Mouse (Mus musculus): ENCODE measurements around the gene Cend1. TPM values are rescaled to one million over a fixed set of nuclear protein-coding genes. Genes with fewer than 3 reads are reported as not detected.

Gene Cend1
- polyA plus RNA-seq, 1 experiment from 2014 or later, result not detected

GRCm38 (mm10) chr7:141433517-141434400, 4.5 kb upstream of the Cend1 start:
- Histone ChIP-seq H3K27ac (ENCODE audit: low read depth) (no peak overlapping the region), H3K4me2 (ENCODE audit: low read depth, low read length) (peak overlapping the region; percentile 93), H3K36me3 (replicated peaks; ENCODE audit: insufficient read depth, low read length) (peaks cover 31% of the 10 kb centered on the region), H3K9ac (replicated peaks) (peak overlapping the region; percentile 62), H3K27me3 (ENCODE audit: insufficient read depth, low read length) (no peaks in the 10 kb centered on the region), H3K4me1 (ENCODE audit: insufficient read depth) (peaks cover 39% of the 10 kb centered on the region), H3K9me3 (ENCODE audit: low read length) (no peaks in the 10 kb centered on the region), H3K4me3 (ENCODE audit: low read depth, low read length) (peak overlapping the region; percentile 57)
- no peak for ATAC-seq
- TF ChIP-seq EP300 (IDR thresholded peaks at IDR 0.05; ENCODE audit: low read depth), result no peak
- TF ChIP-seq CTCF (IDR thresholded peaks at IDR 0.05; ENCODE audit: low read depth), result no peak
- WGBS (ENCODE audit: insufficient replicate concordance), result 80% methylated on average over 15 of the region's 15 CpGs
- peak; percentile 22 for DNase-seq

GRCm38 (mm10) chr7:141432741-141433516, 3.6 kb upstream of the Cend1 start:
- ATAC-seq, result no peak
- WGBS (ENCODE audit: insufficient replicate concordance), result 74% methylated on average over 6 of the region's 6 CpGs
- no peak overlapping the region for H3K27ac ChIP-seq (ENCODE audit: low read depth)
- no peaks in the 10 kb centered on the region for H3K27me3 ChIP-seq (ENCODE audit: insufficient read depth, low read length)
- DNase-seq, result peak; percentile 18
- peaks cover 25% of the 10 kb centered on the region for H3K36me3 ChIP-seq (replicated peaks; ENCODE audit: insufficient read depth, low read length)
- H3K9ac ChIP-seq (replicated peaks), result peak overlapping the region; percentile 7; the same call in 1 of the 2 replicates
- H3K4me1 ChIP-seq (ENCODE audit: insufficient read depth), result peaks cover 39% of the 10 kb centered on the region
- no peaks in the 10 kb centered on the region for H3K9me3 ChIP-seq (ENCODE audit: low read length)
- no peak overlapping the region for H3K4me3 ChIP-seq (ENCODE audit: low read depth, low read length)
- H3K4me2 ChIP-seq (ENCODE audit: low read depth, low read length), result peak overlapping the region; percentile 93; the same call in 1 of the 2 replicates
- TF ChIP-seq EP300 (IDR thresholded peaks at IDR 0.05; ENCODE audit: low read depth), result no peak
- TF ChIP-seq CTCF (IDR thresholded peaks at IDR 0.05; ENCODE audit: low read depth), result no peak

- TF ChIP-seq CTCF (IDR thresholded peaks at IDR 0.05; ENCODE audit: low read depth) (no peak), EP300 (IDR thresholded peaks at IDR 0.05; ENCODE audit: low read depth) (no peak)
- Histone ChIP-seq H3K4me3 (ENCODE audit: low read depth, low read length) (no peak overlapping the region), H3K27me3 (ENCODE audit: insufficient read depth, low read length) (no peaks in the 10 kb centered on the region), H3K36me3 (replicated peaks; ENCODE audit: insufficient read depth, low read length) (peaks cover 25% of the 10 kb centered on the region), H3K9me3 (ENCODE audit: low read length) (no peaks in the 10 kb centered on the region), H3K9ac (replicated peaks) (no peak overlapping the region), H3K4me2 (ENCODE audit: low read depth, low read length) (no peak overlapping the region), H3K4me1 (ENCODE audit: insufficient read depth) (peaks cover 38% of the 10 kb centered on the region), H3K27ac (ENCODE audit: low read depth) (no peak overlapping the region)
- DNase-seq (no peak), ATAC-seq (no peak)
- 74% methylated on average over 8 of the region's 8 CpGs for WGBS (ENCODE audit: insufficient replicate concordance)
These were observed 2.9 kb upstream of the Cend1 start for GRCm38 (mm10) chr7:141432186-141432611.

- Histone ChIP-seq H3K4me3 (ENCODE audit: low read depth, low read length) (no peak overlapping the region), H3K27me3 (ENCODE audit: insufficient read depth, low read length) (no peaks in the 10 kb centered on the region), H3K9ac (replicated peaks) (no peak overlapping the region), H3K4me1 (ENCODE audit: insufficient read depth) (peaks cover 36% of the 10 kb centered on the region), H3K4me2 (ENCODE audit: low read depth, low read length) (no peak overlapping the region), H3K9me3 (ENCODE audit: low read length) (no peaks in the 10 kb centered on the region), H3K36me3 (replicated peaks; ENCODE audit: insufficient read depth, low read length) (peaks cover 25% of the 10 kb centered on the region), H3K27ac (ENCODE audit: low read depth) (no peak overlapping the region)
- TF ChIP-seq EP300 (IDR thresholded peaks at IDR 0.05; ENCODE audit: low read depth) (no peak), CTCF (IDR thresholded peaks at IDR 0.05; ENCODE audit: low read depth) (no peak)
- DNase-seq, result no peak
- WGBS (ENCODE audit: insufficient replicate concordance), result 88% methylated on average over 19 of the region's 19 CpGs
- ATAC-seq, result no peak
These were observed 2.3 kb upstream of the Cend1 start for GRCm38 (mm10) chr7:141431434-141432185.

DNA sequence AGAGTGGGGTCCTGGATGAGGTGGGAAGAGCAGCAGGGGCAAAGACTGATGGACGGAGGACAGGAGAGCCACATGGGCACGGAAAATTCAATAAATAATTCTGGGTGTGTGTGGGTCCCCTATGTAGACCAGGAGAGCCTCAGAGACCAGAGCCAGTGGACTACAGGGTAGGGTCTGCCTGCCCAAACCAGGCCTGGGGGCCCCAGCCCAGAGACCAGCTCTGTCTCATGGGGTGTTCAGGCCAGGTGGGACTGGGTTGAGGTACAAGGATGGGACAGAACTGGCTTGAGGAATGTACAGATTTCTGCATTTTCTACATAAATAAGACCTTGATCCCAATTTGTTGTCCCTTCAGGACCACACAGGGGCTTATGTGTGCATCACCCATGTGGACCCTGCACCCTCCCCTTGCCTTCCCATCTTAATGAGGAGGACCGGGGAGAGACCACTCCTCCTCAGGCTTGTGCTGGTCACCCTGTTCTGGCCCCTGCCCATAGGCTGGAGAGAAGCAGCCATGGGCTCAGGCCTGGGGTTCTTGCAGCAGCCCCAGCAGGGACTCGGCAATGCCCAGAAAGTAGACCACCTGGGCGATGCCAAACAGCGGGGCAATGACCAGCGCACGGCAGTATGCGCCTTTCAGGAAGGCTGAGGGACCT, 1.4 kb upstream of the Cend1 start:
- no peak overlapping the region for H3K9ac ChIP-seq (replicated peaks)
- no peak overlapping the region for H3K4me2 ChIP-seq (ENCODE audit: low read depth, low read length)
- peaks cover 27% of the 10 kb centered on the region for H3K4me1 ChIP-seq (ENCODE audit: insufficient read depth)
- H3K36me3 ChIP-seq (replicated peaks; ENCODE audit: insufficient read depth, low read length), result peaks cover 25% of the 10 kb centered on the region
- no peaks in the 10 kb centered on the region for H3K9me3 ChIP-seq (ENCODE audit: low read length)
- no peaks in the 10 kb centered on the region for H3K27me3 ChIP-seq (ENCODE audit: insufficient read depth, low read length)
- TF ChIP-seq EP300 (IDR thresholded peaks at IDR 0.05; ENCODE audit: low read depth) (no peak), CTCF (IDR thresholded peaks at IDR 0.05; ENCODE audit: low read depth) (no peak)
- WGBS (ENCODE audit: insufficient replicate concordance), result 86% methylated on average over 9 of the region's 9 CpGs
- H3K4me3 ChIP-seq (ENCODE audit: low read depth, low read length), result no peak overlapping the region
- ATAC-seq, result no peak
- no peak for DNase-seq
- no peak overlapping the region for H3K27ac ChIP-seq (ENCODE audit: low read depth)
